Comparison of ENCODE assay signal across 11 mouse cellular contexts in genomic region chr14:20970927-20971326, GRCm38 (mm10). TPM values are rescaled to one million over a fixed set of nuclear protein-coding genes. Genes with fewer than 3 reads are reported as not detected.
DNase-seq lines count a peak whose midpoint lies in the region; ATAC-seq and TF ChIP-seq lines count a peak whose summit lies in the region.
"Had no signal": no experiment of that assay in that cellular context is flagged by ENCODE, and none has a peak within 500 bp of the region (broad histone marks: within the 10 kb centered on the region; RNA-seq: fewer than 3 reads in every experiment).

No protein-coding gene starts in this region.

- no peaks in the 10 kb centered on the region for H3K9me3 ChIP-seq in hindbrain, embryonic 15.5 days
- H3K9me3 ChIP-seq in hindbrain, embryonic 12.5 days (replicated peaks): no peaks in the 10 kb centered on the region
- H3K9me3 ChIP-seq in heart, embryonic 14.5 days (ENCODE audit: control insufficient read depth, low read length): no peaks in the 10 kb centered on the region
- H3K9me3 ChIP-seq: embryonic facial prominence, embryonic 10.5 days had no signal

- TF ChIP-seq POLR2A in cerebellum, adult 2 months (IDR thresholded peaks at IDR 0.05; ENCODE audit: borderline replicate concordance, insufficient read depth, low read length): no peak

- 0 out of 2 replicates have a peak, but pooled peaks have one; percentile 34 for ATAC-seq in hindbrain, embryonic 15.5 days (ENCODE audit: low FRiP score, low read depth)
- no peak for ATAC-seq in hindbrain, embryonic 12.5 days (ENCODE audit: low FRiP score)
- peak; percentile 69 for ATAC-seq in heart, embryonic 14.5 days (ENCODE audit: insufficient number of reproducible peaks, insufficient read depth, low FRiP score, low read depth)
- ATAC-seq: CD4-positive, CD25-positive, alpha-beta regulatory T cell, adult 4 months had no signal

- intact Hi-C loops in left cerebral cortex, postnatal 4 days (cut with DNase I): no loop called here

- H3K4me2 ChIP-seq in hindbrain, embryonic 15.5 days: 0 out of 2 replicates have a peak overlapping the region, but pooled peaks have one; percentile 4
- H3K4me2 ChIP-seq in hindbrain, embryonic 12.5 days (replicated peaks): no peak overlapping the region
- H3K4me2 ChIP-seq in heart, embryonic 14.5 days (ENCODE audit: low read length): no peak overlapping the region

- 53% methylated on average over 9 of the region's 9 CpGs for WGBS in hindbrain, embryonic 15.5 days
- 83% methylated on average over 9 of the region's 9 CpGs for WGBS in hindbrain, embryonic 12.5 days
- WGBS in cerebellum, adult 2 months: 15% methylated on average over 9 of the region's 9 CpGs
- WGBS in heart, embryonic 14.5 days: 56% methylated on average over 9 of the region's 9 CpGs

- H3K36me3 ChIP-seq in hindbrain, embryonic 15.5 days: no peaks in the 10 kb centered on the region
- H3K36me3 ChIP-seq in hindbrain, embryonic 12.5 days: no peaks in the 10 kb centered on the region
- peaks cover 24% of the 10 kb centered on the region for H3K36me3 ChIP-seq in heart, embryonic 14.5 days (ENCODE audit: control insufficient read depth, insufficient read depth, low read length)
- H3K36me3 ChIP-seq: embryonic facial prominence, embryonic 10.5 days had no signal

- peak; percentile 58 to 81 for DNase-seq in cerebellum, adult 2 months
- DNase-seq in left cerebral cortex, postnatal 4 days: peak; percentile 35
- no peak for DNase-seq in kidney, postnatal 10 days
- DNase-seq in thymus, postnatal 10 days (ENCODE audit: low spot score in 2 of 2): no peak
- DNase-seq in gastrocnemius, postnatal 4 days (ENCODE audit: low spot score in 2 of 2): no peak

- H3K4me1 ChIP-seq in hindbrain, embryonic 15.5 days (replicated peaks): peaks cover 31% of the 10 kb centered on the region
- peaks cover 22% of the 10 kb centered on the region for H3K4me1 ChIP-seq in hindbrain, embryonic 12.5 days
- H3K4me1 ChIP-seq in cerebellum, adult 2 months (ENCODE audit: control insufficient read depth, insufficient read depth, low read length): peaks cover 3% of the 10 kb centered on the region; the same call in 1 of the 2 replicates
- peaks cover 8 to 17% of the 10 kb centered on the region in 2 experiments; a peak in 3 of 4 replicates for H3K4me1 ChIP-seq in heart, embryonic 14.5 days (ENCODE audit: control insufficient read depth in 2 of 2, insufficient read depth in 2 of 2, low read length in 2 of 2)
- H3K4me1 ChIP-seq: embryonic facial prominence, embryonic 10.5 days had no signal

- TF ChIP-seq CTCF in cerebellum, adult 2 months (IDR thresholded peaks at IDR 0.05; ENCODE audit: borderline replicate concordance, insufficient read depth, low read depth, low read length): no peak

- H3K9ac ChIP-seq in hindbrain, embryonic 15.5 days: no peak overlapping the region
- H3K9ac ChIP-seq in hindbrain, embryonic 12.5 days: no peak overlapping the region
- H3K9ac ChIP-seq in heart, embryonic 14.5 days (ENCODE audit: low read length): peak overlapping the region; percentile 21; the same call in 1 of the 2 replicates

- peak overlapping the region; percentile 68 for H3K27ac ChIP-seq in hindbrain, embryonic 15.5 days (replicated peaks)
- H3K27ac ChIP-seq in hindbrain, embryonic 12.5 days: no peak overlapping the region
- H3K27ac ChIP-seq in cerebellum, adult 2 months (ENCODE audit: insufficient read depth, low read length): peak overlapping the region; percentile 1; the same call in 1 of the 2 replicates
- peak overlapping the region in 1 of 2 experiments; percentile 34; a peak in 2 of 4 replicates for H3K27ac ChIP-seq in heart, embryonic 14.5 days (replicated peaks in 1 of 2; ENCODE audit: control insufficient read depth in 1 of 2, insufficient read depth in 1 of 2, low read depth in 2 of 2, low read length in 2 of 2)
- H3K27ac ChIP-seq: embryonic facial prominence, embryonic 10.5 days; left cerebral cortex, adult 2 months had no signal

- H3K4me3 ChIP-seq in hindbrain, embryonic 15.5 days: no peak overlapping the region
- H3K4me3 ChIP-seq in hindbrain, embryonic 12.5 days: no peak overlapping the region
- no peak overlapping the region for H3K4me3 ChIP-seq in cerebellum, adult 2 months (replicated peaks; ENCODE audit: insufficient read depth, low read depth, low read length)
- H3K4me3 ChIP-seq in heart, embryonic 14.5 days (ENCODE audit: control insufficient read depth in 1 of 2, insufficient read depth in 1 of 2, low read depth in 1 of 2, low read length in 2 of 2): no peak overlapping the region
- H3K4me3 ChIP-seq: embryonic facial prominence, embryonic 10.5 days; left cerebral cortex, adult 2 months had no signal

- no peaks in the 10 kb centered on the region for H3K27me3 ChIP-seq in hindbrain, embryonic 15.5 days
- no peaks in the 10 kb centered on the region for H3K27me3 ChIP-seq in hindbrain, embryonic 12.5 days
- no peaks in the 10 kb centered on the region for H3K27me3 ChIP-seq in cerebellum, adult 2 months (ENCODE audit: control insufficient read depth, insufficient read depth, low read length)
- no peaks in the 10 kb centered on the region for H3K27me3 ChIP-seq in heart, embryonic 14.5 days (ENCODE audit: control insufficient read depth, insufficient read depth, low read length)

RNA-seq across cellular contexts. Expression of gene Vcl, which starts 41.7 kb away (rescaled TPM):
- polyA plus RNA-seq in hindbrain, embryonic 15.5 days (2015; fragmentation: Nextera tagmentation; extraction: Ambion mirVana): 15.5 and 16.2 TPM in 2 replicates
- polyA plus RNA-seq in hindbrain, embryonic 12.5 days (2016; fragmentation: Nextera tagmentation; extraction: Ambion mirVana): 39.1 and 46.4 TPM in 2 replicates
- 23.9 and 26.7 TPM in 2 replicates for polyA plus RNA-seq in cerebellum, adult 2 months (2012; rRNA removed)
- polyA plus RNA-seq in heart, embryonic 14.5 days (2014; fragmentation: Nextera tagmentation; extraction: Ambion mirVana): 100.0 and 113 TPM in 2 replicates
- total RNA-seq in left cerebral cortex, postnatal 4 days (2021): 10 to 100 TPM; 21.0 to 21.9 TPM
- total RNA-seq in gastrocnemius, postnatal 4 days (2021): 100 to 1,000 TPM; 132 to 140 TPM

Comparison
In these comparisons a context has a peak if more than half of its experiments do, and no peak if none do; other contexts are left out.
1. DNase-seq: peak in cerebellum, adult 2 months (2 of 2) and left cerebral cortex, postnatal 4 days (single experiment); none in kidney, postnatal 10 days (single experiment), thymus, postnatal 10 days (0 of 2) and gastrocnemius, postnatal 4 days (0 of 2).